Mouse (Mus musculus): Measurements from ENCODE around the gene Postn. TPM values are rescaled to one million over a fixed set of nuclear protein-coding genes. Genes with fewer than 3 reads are reported as not detected.

Postn gene
- 3.3 TPM for polyA plus RNA-seq (2015; fragmentation: Illumina TruSeq; extraction: RNeasy Lipid Tissue Mini Kit (QIAGEN cat#74804); ENCODE audit: low read depth, low replicate concordance)

GRCm38 (mm10) chr3:54360897-54361296 is at the start of gene Postn:
Gene Postn (plus strand): TSS chr3:54361109.

Other genes starting within 250 kb of the Postn start
- 10.3 TPM for gene Trpc4, start 205.1 kb upstream of the Postn start, polyA plus RNA-seq (2015; fragmentation: Illumina TruSeq; extraction: RNeasy Lipid Tissue Mini Kit (QIAGEN cat#74804); ENCODE audit: low read depth, low replicate concordance)